Mouse (Mus musculus): Measurements from ENCODE around the gene Vmn1r195. TPM values are rescaled to one million over a fixed set of nuclear protein-coding genes. Genes with fewer than 3 reads are reported as not detected.
"Not testable (repeated sequence)": the region's sequence is repeated elsewhere in the genome, so short reads cannot be mapped to it uniquely, and the experiment has no call there.

Vmn1r195 gene
- not detected for total RNA-seq (2021)
- long read RNA-seq, experiment 1: 0 reads
- long read RNA-seq, experiment 2: 0 reads

DNA sequence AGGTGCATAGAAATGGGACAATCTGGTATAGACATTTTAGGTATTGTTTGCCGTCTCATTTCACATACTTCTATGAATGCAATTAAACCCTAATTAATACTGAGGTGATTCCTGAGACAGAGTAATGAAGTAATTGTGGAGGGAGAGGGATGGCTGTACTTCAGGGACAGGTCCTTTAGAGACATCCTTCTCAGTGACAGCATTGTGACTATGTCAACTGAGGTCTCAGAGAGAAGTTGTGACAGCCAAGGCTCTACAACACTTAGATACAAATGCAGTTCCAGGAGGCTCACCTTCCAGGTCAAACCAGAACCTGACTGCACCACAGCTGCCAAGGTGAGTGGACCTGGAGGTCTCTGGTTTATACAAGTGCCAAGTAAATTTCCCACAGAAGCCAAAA lies at the start of gene Vmn1r195:
Vmn1r195 (plus strand) TSS at position 301 of the 400 bp plus-strand sequence.
- DNase-seq: not testable (repeated sequence)

DNA sequence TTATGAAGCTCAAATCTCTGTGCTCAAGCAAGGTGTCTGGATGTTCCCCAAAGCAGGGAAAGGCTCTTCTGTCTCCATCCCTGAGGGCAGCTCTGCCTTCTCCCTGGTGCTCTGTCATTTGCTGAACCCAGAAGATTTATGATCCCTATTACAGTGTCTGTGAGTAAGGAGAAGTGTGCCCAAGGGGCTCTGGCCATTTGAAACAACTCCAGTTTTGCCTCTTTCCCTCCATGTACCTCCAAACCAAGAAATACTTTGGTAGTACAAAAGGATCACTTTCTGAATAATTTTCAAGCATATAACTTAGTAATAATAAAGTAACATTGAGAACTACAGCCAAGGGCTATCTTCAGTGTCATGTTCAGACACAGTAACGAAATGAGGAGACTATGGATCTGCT lies 47.3 kb upstream of the Vmn1r195 start, which contains the start of gene Vmn1r193:
Vmn1r193 (minus strand) TSS at position 101 of the 400 bp plus-strand sequence.
- not testable (repeated sequence) for DNase-seq

DNA sequence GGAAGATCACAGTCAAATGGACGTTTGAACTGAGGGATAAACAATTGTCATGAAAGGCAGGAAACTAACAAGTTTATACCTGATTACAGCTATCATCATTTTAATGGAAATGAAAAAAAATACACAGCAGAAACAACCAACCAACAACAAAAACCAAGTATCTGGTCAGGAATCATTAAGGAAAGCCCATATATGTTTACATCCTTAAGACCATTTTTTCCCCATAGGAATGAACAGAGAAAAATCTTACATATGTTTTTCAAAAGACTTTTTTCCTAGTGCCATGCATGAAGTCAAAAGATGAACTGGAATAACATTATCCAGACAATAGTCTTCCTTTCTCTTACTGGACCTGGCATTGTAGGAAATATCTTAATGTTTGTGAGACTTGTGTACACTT lies 26.4 kb upstream of the Vmn1r195 start, which contains the start of gene Vmn1r194:
Vmn1r194 (plus strand) TSS at position 301 of the 400 bp plus-strand sequence.
- no peak for DNase-seq

DNA sequence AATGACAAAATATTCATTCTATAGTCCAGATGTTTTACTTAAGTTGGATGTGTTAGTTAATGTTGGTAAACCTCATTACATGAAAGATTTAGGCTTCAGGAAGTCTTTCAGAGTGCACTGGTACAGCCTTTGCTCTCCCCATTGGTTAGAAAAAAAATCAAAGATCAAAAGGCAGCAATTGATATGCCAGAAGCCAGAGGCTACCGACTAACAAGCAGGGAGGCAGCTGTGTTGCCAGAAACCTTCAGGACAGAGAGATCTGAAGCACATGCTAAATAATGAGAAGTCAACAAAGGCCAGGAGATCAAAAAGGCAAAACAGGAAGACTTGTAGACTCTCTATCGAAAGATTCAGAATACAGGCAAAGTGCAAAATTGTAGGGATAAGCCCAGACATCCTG lies 1.4 kb downstream of the Vmn1r195 start:
- DNase-seq: no peak

DNA sequence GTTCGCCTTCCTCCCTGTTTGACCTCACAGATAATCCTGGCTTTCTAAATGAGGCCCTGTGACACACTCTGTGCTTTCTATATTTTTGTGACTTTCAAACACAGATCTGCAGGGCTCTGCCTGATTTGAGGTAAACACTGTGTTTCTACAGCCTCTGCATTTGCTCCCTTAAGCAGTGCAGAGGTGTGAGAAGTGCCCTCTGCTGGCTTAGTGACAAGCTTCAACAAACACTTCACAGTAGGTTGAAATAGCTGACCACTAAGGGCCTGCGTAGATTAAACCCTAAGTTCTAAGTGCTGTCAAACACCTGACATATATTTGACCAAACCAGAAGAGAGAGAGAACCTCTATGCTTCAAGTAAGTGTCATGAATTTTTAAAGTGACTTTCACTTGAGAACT lies 14.3 kb downstream of the Vmn1r195 start:
- no peak for DNase-seq

DNA sequence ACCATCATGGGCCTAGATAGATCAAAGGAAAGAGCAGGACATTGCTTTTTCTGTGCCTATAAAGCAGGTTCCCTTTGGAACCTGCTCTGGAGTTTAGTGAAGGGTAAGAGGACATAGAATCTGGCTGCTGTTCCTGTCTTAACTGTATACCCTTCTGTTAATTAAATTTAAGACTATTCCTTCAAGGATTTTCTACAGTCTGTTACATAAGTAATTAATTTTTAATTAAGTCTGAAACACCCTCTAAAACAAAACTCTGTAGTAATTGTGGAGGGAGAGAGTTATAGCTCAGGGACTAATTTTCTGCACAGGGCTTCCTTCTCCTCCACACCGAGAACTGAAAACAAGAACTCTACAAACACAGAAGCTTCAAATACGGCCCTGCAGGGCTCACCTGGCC lies 19.3 kb downstream of the Vmn1r195 start, which contains the start of gene Vmn1r196:
Vmn1r196 (plus strand) TSS at position 301 of the 400 bp plus-strand sequence.
- DNase-seq: no peak

DNA sequence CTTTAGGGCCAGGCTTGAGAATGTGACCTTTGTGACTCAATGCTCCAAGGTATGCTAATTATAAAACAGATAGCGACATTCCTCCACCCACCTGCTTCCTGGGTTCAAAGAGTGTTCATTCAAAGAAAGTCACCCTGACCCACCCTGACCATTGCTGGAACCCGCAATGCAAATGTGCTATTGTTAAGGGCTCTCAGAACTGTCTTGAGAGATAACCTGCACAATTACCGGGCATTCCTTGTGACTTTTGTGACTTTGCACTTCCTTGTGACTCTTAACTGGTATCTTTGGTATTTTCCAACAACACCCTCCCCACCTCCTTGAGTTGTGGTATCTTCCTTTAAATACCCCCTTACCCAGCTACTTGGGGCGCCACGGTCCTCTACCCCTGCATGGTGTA lies 37.8 kb downstream of the Vmn1r195 start:
- DNase-seq: not testable (repeated sequence)

DNA sequence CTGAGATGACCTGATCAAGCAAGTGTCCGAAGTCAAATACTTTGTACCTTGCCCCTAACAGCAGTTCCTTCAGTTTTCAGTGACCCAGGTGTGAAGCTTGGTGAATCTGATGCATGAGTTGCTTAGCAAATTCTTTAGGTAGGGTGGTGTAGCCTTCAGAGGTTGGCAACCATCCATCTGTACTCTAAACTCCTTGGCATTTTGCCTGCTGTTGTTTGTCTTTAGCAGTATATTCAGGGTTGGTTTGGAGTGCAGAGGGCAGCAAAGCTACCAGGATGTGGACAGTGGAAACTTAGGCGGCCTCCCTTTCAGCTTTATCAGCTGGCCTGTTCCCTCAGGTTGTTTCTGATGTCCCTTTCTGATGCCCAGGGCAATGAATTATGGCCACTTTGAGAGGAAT lies 45.0 kb downstream of the Vmn1r195 start:
- DNase-seq: no peak

DNA sequence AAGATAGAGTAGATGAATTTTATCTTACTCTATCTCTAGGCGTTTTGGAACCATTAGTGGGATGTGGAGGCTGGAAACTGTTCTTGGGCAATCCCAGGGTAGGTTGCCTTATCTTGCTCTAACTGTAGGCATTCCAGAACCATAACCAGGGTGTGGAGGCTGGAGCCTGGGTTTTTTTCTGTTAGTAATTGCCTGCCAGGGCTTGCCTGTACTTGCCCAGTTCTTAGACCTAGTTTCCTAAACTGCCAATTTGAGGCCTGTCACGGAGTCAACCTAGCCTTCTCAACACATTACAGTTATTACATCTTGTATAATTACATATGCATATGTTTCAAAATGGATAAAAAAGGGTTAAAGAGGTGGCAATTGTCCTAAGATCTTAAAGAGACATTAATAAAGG lies 47.0 kb downstream of the Vmn1r195 start:
- no peak for DNase-seq

DNA sequence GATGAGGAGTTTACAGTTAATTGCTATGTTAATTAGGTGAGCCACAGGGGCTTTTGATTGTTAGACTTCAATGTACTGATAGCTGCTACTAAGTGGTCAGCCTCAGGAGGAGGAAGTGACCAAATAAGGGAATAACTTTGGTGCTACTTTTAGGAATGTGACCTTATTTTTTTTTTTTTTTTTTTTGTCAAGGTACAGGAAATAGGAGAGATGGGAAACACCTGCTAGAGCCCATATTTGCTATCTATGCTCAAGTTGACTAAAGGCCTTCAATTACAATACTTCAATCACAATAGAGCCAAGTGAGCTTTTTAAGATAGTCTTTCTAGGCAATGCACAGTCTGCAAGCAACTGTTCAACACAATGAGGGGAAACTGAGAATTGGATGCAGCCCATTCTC lies 49.8 kb downstream of the Vmn1r195 start:
- DNase-seq: no peak

DNA sequence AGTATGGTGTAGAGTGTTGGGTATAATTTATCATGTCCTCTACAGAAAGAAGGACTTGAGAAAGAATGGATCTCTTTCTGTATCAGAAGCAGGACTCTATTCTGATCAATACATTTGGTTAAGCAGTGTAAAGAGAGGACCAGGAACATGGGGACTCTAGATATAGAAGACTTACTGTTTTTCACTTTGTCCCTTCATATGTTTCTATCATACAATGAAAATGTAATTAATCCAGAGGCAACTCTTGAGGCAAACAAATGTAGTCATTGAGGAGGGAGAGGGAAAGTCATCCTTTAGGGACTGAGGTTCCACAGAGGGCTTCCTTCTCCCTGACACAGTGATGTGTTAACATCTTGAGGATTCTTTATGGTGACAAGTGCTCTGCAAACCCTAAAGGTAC lies 54.0 kb downstream of the Vmn1r195 start, which contains the start of gene Vmn1r197:
Vmn1r197 (plus strand) TSS at position 301 of the 400 bp plus-strand sequence.
- no peak for DNase-seq

Other genes starting within 250 kb of the Vmn1r195 start
- gene Hist1h2ah, start 235.0 kb upstream of the Vmn1r195 start, total RNA-seq (2021): 10 to 100 TPM; 58.6 to 69.2 TPM
- 10 to 100 TPM; 67.8 to 68.6 TPM for gene Hist1h2bk, start 234.7 kb upstream of the Vmn1r195 start, total RNA-seq (2021)
- gene Hist1h4i, start 229.2 kb upstream of the Vmn1r195 start, total RNA-seq (2021): 10 to 100 TPM; 75.2 to 76.6 TPM
- 10 to 100 TPM; 41.1 to 45.0 TPM for gene Hist1h2ag, start 227.6 kb upstream of the Vmn1r195 start, total RNA-seq (2021)
- gene Hist1h2bj, start 227.3 kb upstream of the Vmn1r195 start, total RNA-seq (2021): 10 to 100 TPM; 40.2 to 48.5 TPM
- gene Vmn1r188, start 186.1 kb upstream of the Vmn1r195 start, total RNA-seq (2021): not detected
- not detected for gene Vmn1r189, start 164.7 kb upstream of the Vmn1r195 start, total RNA-seq (2021)
- not detected for gene Vmn1r191, start 86.6 kb upstream of the Vmn1r195 start, total RNA-seq (2021)
- gene Vmn1r192, start 79.4 kb upstream of the Vmn1r195 start, total RNA-seq (2021): not detected
- gene Vmn1r193, start 47.4 kb upstream of the Vmn1r195 start, total RNA-seq (2021): not detected
- not detected for gene Vmn1r194, start 26.3 kb upstream of the Vmn1r195 start, total RNA-seq (2021)
- gene Vmn1r196, start 19.4 kb downstream of the Vmn1r195 start, total RNA-seq (2021): not detected
- not detected for gene Vmn1r197, start 54.1 kb downstream of the Vmn1r195 start, total RNA-seq (2021)
- gene Vmn1r198, start 79.8 kb downstream of the Vmn1r195 start, total RNA-seq (2021): not detected
- gene Vmn1r199, start 109.3 kb downstream of the Vmn1r195 start, total RNA-seq (2021): not detected
- gene Vmn1r200, start 119.9 kb downstream of the Vmn1r195 start, total RNA-seq (2021): not detected
- not detected for gene Vmn1r201, start 201.4 kb downstream of the Vmn1r195 start, total RNA-seq (2021)
- gene Vmn1r202, start 234.9 kb downstream of the Vmn1r195 start, total RNA-seq (2021): under 1 TPM; 0.07 TPM
- not detected for gene Vmn1r203, start 247.6 kb downstream of the Vmn1r195 start, total RNA-seq (2021)